Mouse (Mus musculus) CD4-positive, CD25-positive, alpha-beta regulatory T cell, adult 4 months (primary cell): Measurements from ENCODE around the gene D430042O09Rik. TPM values are rescaled to one million over a fixed set of nuclear protein-coding genes. Genes with fewer than 3 reads are reported as not detected.

Experiments used
- ATAC-seq: one replicate; pipeline ENCODE4 v1.8.0; 2017
- polyA plus RNA-seq, 2 experiments: library from polyadenylated mRNA; unstranded; fragments of 100-300 nt; shearing (Covaris generic); gene quantifications; one replicate each; pipeline ENCODE4 v1.2.1; 2017

D430042O09Rik gene
- polyA plus RNA-seq, result 1 to 10 TPM; 4.0 to 4.1 TPM

GRCm38 (mm10) chr7:125707593-125708022 is at the start of gene D430042O09Rik, which contains the start of gene Gtf3c1:
TSS of gene D430042O09Rik (plus strand) at chr7:125707888.
TSS of gene Gtf3c1 (minus strand) at chr7:125707780.
- peak; percentile 99 for ATAC-seq

- no peak for ATAC-seq
Observed at GRCm38 (mm10) chr7:125663654-125664053, 44.0 kb upstream of the D430042O09Rik start.

GRCm38 (mm10) chr7:125670865-125671264 is 36.8 kb upstream of the D430042O09Rik start:
- no peak for ATAC-seq

- ATAC-seq, result no peak
Observed at GRCm38 (mm10) chr7:125671396-125671795, 36.3 kb upstream of the D430042O09Rik start.

GRCm38 (mm10) chr7:125674916-125675315 is 32.8 kb upstream of the D430042O09Rik start:
- no peak for ATAC-seq

- no peak for ATAC-seq
Observed at GRCm38 (mm10) chr7:125678756-125679155, 28.9 kb upstream of the D430042O09Rik start.

GRCm38 (mm10) chr7:125679936-125680335 is 27.8 kb upstream of the D430042O09Rik start:
- no peak for ATAC-seq

GRCm38 (mm10) chr7:125690516-125690915 is 17.2 kb upstream of the D430042O09Rik start:
- no peak for ATAC-seq

GRCm38 (mm10) chr7:125694056-125694455 is 13.6 kb upstream of the D430042O09Rik start:
- no peak for ATAC-seq

GRCm38 (mm10) chr7:125702791-125703190 is 4.9 kb upstream of the D430042O09Rik start:
- no peak for ATAC-seq

GRCm38 (mm10) chr7:125707186-125707585 is 502 bp upstream of the D430042O09Rik start:
- peak; percentile 53 for ATAC-seq

- no peak for ATAC-seq
Observed at GRCm38 (mm10) chr7:125708100-125708499, 412 bp downstream of the D430042O09Rik start.

GRCm38 (mm10) chr7:125713542-125714055 is 5.9 kb downstream of the D430042O09Rik start:
- peak; percentile 41 for ATAC-seq

GRCm38 (mm10) chr7:125714803-125715202 is 7.1 kb downstream of the D430042O09Rik start:
- ATAC-seq, result no peak

GRCm38 (mm10) chr7:125716724-125717123 is 9.0 kb downstream of the D430042O09Rik start:
- no peak for ATAC-seq

- no peak for ATAC-seq
Observed at GRCm38 (mm10) chr7:125717612-125718011, 9.9 kb downstream of the D430042O09Rik start.

- no peak for ATAC-seq
Observed at GRCm38 (mm10) chr7:125720370-125720769, 12.7 kb downstream of the D430042O09Rik start.

GRCm38 (mm10) chr7:125721033-125721432 is 13.3 kb downstream of the D430042O09Rik start:
- no peak for ATAC-seq

- ATAC-seq, result no peak
Observed at GRCm38 (mm10) chr7:125722127-125722526, 14.4 kb downstream of the D430042O09Rik start.

GRCm38 (mm10) chr7:125723189-125723972 is 15.7 kb downstream of the D430042O09Rik start:
- ATAC-seq, result no peak

- no peak for ATAC-seq
Observed at GRCm38 (mm10) chr7:125731679-125732078, 24.0 kb downstream of the D430042O09Rik start.

- ATAC-seq, result no peak
Observed at GRCm38 (mm10) chr7:125733791-125734190, 26.1 kb downstream of the D430042O09Rik start.

GRCm38 (mm10) chr7:125736366-125737015 is 28.8 kb downstream of the D430042O09Rik start:
- ATAC-seq, result no peak
